Mouse (Mus musculus) liver, postnatal 0 days (tissue): Measurements from ENCODE around the gene Usp20. TPM values are rescaled to one million over a fixed set of nuclear protein-coding genes. Genes with fewer than 3 reads are reported as not detected.

ENCODE experiments used
- ATAC-seq: fragments of 200-750 bp; cut with Nextera tagmentation; 2 replicates; pipeline ENCODE4 v1.8.0; 2017; ENCODE audit warnings: mild to moderate bottlenecking, moderate library complexity
- DNase-seq: peaks from one replicate; pipeline ENCODE4 v3.0.0-alpha.2; 2016
- H3K27ac ChIP-seq: fragments of 300-500 bp; sonication (generic); 2 replicates; pipeline ENCODE4 v1.5.1; 2014; ENCODE audit warnings: antibody characterized with exemption, moderate library complexity, mild to moderate bottlenecking, low read depth
- H3K27me3 ChIP-seq: fragments of 300-500 bp; sonication (generic); 2 replicates; pipeline ENCODE4 v1.6.1; 2014; ENCODE audit warnings: low read length, control low read depth, mixed read lengths; ENCODE audit not compliant: insufficient read depth
- H3K36me3 ChIP-seq: fragments of 300-500 bp; sonication (generic); replicated peaks from 2 replicates; pipeline ENCODE4 v1.6.1; 2014; ENCODE audit warnings: mild to moderate bottlenecking, control low read depth, low read length, moderate library complexity, mixed read lengths; ENCODE audit not compliant: insufficient read depth
- H3K4me1 ChIP-seq: fragments of 300-500 bp; sonication (generic); 2 replicates; pipeline ENCODE4 v1.6.1; 2014; ENCODE audit warnings: antibody characterized with exemption, mild to moderate bottlenecking, control low read depth; ENCODE audit not compliant: insufficient read depth
- H3K4me2 ChIP-seq: fragments of 300-500 bp; sonication (generic); 2 replicates; pipeline ENCODE4 v1.6.1; 2014; ENCODE audit warnings: low read depth, mild to moderate bottlenecking, low read length, moderate library complexity, mixed read lengths
- H3K4me3 ChIP-seq: fragments of 300-500 bp; sonication (generic); 2 replicates; pipeline ENCODE4 v1.5.1; 2014; ENCODE audit warnings: low read depth, low read length
- H3K9ac ChIP-seq: fragments of 300-500 bp; sonication (generic); replicated peaks from 2 replicates; pipeline ENCODE4 v1.6.1; 2014; ENCODE audit warnings: mild to moderate bottlenecking, moderate library complexity
- H3K9me3 ChIP-seq: fragments of 300-500 bp; sonication (generic); 2 replicates; pipeline ENCODE4 v1.6.1; 2016; ENCODE audit warnings: mild to moderate bottlenecking, control low read depth, low read length, mixed read lengths
- CTCF ChIP-seq: sonication (generic); IDR thresholded peaks from 2 replicates; pipeline ENCODE4 v1.5.1; 2016; ENCODE audit warnings: antibody characterized with exemption, low read depth
- EP300 ChIP-seq: IDR thresholded peaks from 2 replicates; pipeline ENCODE4 v1.6.1; 2016; ENCODE audit warnings: antibody characterized with exemption, low read depth, mild to moderate bottlenecking
- WGBS: fragments of 180-500 bp; shearing (Covaris S2); extraction: QIAGEN DNeasy Blood & Tissue Kit; methylation state at CpG from one replicate; pipeline ENCODE4 v1.1.7; 2014; ENCODE audit not compliant: insufficient replicate concordance; 5-methylcytosine and 5-hydroxymethylcytosine counted together
- polyA plus RNA-seq: library from polyadenylated mRNA; unstranded; fragments of >200 nt; fragmentation: Nextera tagmentation; extraction: Ambion mirVana; gene quantifications from 2 replicates; pipeline ENCODE4 v1.2.1, GENCODE M21; 2015

The Usp20 gene
- polyA plus RNA-seq, 1 experiment from 2014 or later = 3.5 TPM

DNA sequence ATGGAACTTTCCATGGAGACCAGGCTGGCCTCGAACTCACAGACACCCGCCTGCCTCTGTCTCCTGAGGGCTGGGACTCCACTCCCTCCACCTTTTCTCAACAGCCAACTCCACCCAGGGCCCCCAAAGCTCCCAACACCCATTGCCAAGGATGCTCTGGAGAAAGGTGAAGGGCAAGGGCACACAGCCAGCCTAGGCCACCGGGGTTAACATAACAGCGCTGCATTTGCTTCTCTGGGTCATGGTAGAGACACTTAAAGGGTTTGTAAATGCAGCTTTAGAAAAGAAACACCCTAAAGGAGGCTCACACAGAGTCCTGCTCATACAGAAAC, 87.0 kb downstream of the Usp20 start:
- no peak overlapping the region for H3K9ac ChIP-seq
- WGBS = 83% methylated on average over 4 of the region's 4 CpGs
- ATAC-seq = no peak
- no peaks in the 10 kb centered on the region for H3K9me3 ChIP-seq
- no peaks in the 10 kb centered on the region for H3K36me3 ChIP-seq
- H3K4me3 ChIP-seq = no peak overlapping the region
- H3K4me1 ChIP-seq = peaks cover 8% of the 10 kb centered on the region; the same call in 1 of the 2 replicates
- DNase-seq = no peak
- no peak overlapping the region for H3K4me2 ChIP-seq
- H3K27me3 ChIP-seq = no peaks in the 10 kb centered on the region
- H3K27ac ChIP-seq = peak overlapping the region; percentile 40
- TF ChIP-seq CTCF = no peak
- TF ChIP-seq EP300 = no peak

DNA sequence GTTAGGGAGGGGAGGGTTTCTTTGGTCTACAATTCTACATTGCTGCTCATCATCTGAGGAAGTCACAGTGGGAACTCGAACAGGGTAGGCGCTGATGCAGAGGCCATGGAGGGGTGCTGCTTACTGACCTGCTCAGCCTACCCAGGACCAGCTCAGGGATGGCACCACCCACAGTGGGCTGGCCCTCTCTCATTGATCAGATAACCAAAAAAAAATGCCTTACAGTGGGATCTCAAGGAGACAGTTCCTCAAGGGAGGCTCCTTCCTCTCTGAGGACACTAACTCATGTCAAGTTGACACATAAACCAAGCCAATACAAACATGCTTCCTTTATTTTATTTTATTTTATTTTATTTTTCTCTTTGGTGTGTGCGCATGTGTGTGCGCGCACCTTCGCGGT, 87.4 kb downstream of the Usp20 start:
- 88% methylated on average over 7 of the region's 7 CpGs for WGBS
- H3K27me3 ChIP-seq = no peaks in the 10 kb centered on the region
- peaks cover 8% of the 10 kb centered on the region; the same call in 1 of the 2 replicates for H3K4me1 ChIP-seq
- DNase-seq = no peak
- no peak overlapping the region for H3K4me2 ChIP-seq
- 0 out of 2 replicates have a peak overlapping the region, but pooled peaks have one; percentile 40 for H3K27ac ChIP-seq
- H3K36me3 ChIP-seq = no peaks in the 10 kb centered on the region
- no peaks in the 10 kb centered on the region for H3K9me3 ChIP-seq
- no peak overlapping the region for H3K9ac ChIP-seq
- ATAC-seq = no peak
- TF ChIP-seq EP300 (no peak), CTCF (no peak)
- no peak overlapping the region for H3K4me3 ChIP-seq

Other genes starting within 250 kb of the Usp20 start
- not detected in 2 replicates for gene 1700001O22Rik, start 178.6 kb upstream of the Usp20 start, polyA plus RNA-seq
- 27.8 and 30.2 TPM in 2 replicates for gene Ntmt1, start 174.5 kb upstream of the Usp20 start, polyA plus RNA-seq
- 16.7 and 16.9 TPM in 2 replicates for gene Asb6, start 151.9 kb upstream of the Usp20 start, polyA plus RNA-seq
- gene Prrx2, start 147.3 kb upstream of the Usp20 start, polyA plus RNA-seq = 0.07 and 0.17 TPM in 2 replicates
- 1.4 and 1.7 TPM in 2 replicates for gene Ptges, start 52.4 kb upstream of the Usp20 start, polyA plus RNA-seq
- 29.2 and 31.1 TPM in 2 replicates for gene Tor1b, start 29.3 kb upstream of the Usp20 start, polyA plus RNA-seq
- gene Tor1a, start 14.3 kb upstream of the Usp20 start, polyA plus RNA-seq = 82.9 and 95.5 TPM in 2 replicates
- 18.9 and 19.6 TPM in 2 replicates for gene BC005624, start 78 bp upstream of the Usp20 start, polyA plus RNA-seq
- 4.1 and 4.5 TPM in 2 replicates for gene Fnbp1, start 159.7 kb downstream of the Usp20 start, polyA plus RNA-seq
- 9.2 and 9.8 TPM in 2 replicates for gene Gpr107, start 170.0 kb downstream of the Usp20 start, polyA plus RNA-seq